Mouse (Mus musculus): ENCODE measurements around the gene Atp6v0a1. TPM values are rescaled to one million over a fixed set of nuclear protein-coding genes. Genes with fewer than 3 reads are reported as not detected.

Atp6v0a1 gene
- total and polyA plus RNA-seq, 2 experiments: 21.5 to 37.7 TPM

DNA sequence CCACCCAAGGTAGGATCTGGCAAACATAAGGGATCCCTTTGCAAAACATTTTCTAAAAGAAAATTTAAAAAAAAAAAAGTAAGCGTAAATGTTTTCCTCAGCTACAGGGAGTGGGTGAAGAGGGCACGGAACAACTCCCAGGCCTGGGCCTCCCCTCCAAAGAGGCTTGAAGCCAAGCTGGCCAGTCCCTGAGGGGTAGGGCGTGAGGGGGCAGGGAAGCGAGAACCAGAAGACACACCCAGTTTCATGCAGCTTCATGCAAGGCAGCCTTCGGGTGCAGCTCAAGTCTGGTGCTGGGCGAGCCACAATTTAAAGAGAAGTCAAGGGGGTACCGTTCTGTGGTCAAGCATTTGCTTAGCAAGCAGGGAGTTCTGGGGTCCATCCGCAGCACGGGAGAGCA, 45.6 kb upstream of the Atp6v0a1 start:
- no peak for DNase-seq (ENCODE audit: extremely low read depth, low read depth, low spot score)
- H3K4me1 ChIP-seq (ENCODE audit: control insufficient read depth, insufficient read depth, low read length): no peaks in the 10 kb centered on the region
- H3K27me3 ChIP-seq (ENCODE audit: control insufficient read depth, insufficient read depth, low read length): no peaks in the 10 kb centered on the region
- 90% methylated on average over 9 of the region's 9 CpGs for WGBS
- no peak for TF ChIP-seq CTCF (IDR thresholded peaks at IDR 0.05; ENCODE audit: low read depth, low read length)
- no peak for TF ChIP-seq POLR2A (IDR thresholded peaks at IDR 0.05; ENCODE audit: extremely low read depth, insufficient read depth, low read length)
- H3K79me2 ChIP-seq (ENCODE audit: control insufficient read depth, insufficient read depth, low read length): no peaks in the 10 kb centered on the region
- H3K27ac ChIP-seq (replicated peaks; ENCODE audit: insufficient read depth, low read depth, low read length): no peak overlapping the region
- no peaks in the 10 kb centered on the region for H3K36me3 ChIP-seq (ENCODE audit: control insufficient read depth, insufficient read depth, low read length)
- no peak overlapping the region for H3K4me3 ChIP-seq (ENCODE audit: insufficient read depth, low read depth, low read length)
- no peak overlapping the region for H3K9ac ChIP-seq (ENCODE audit: low read depth, low read length)

DNA sequence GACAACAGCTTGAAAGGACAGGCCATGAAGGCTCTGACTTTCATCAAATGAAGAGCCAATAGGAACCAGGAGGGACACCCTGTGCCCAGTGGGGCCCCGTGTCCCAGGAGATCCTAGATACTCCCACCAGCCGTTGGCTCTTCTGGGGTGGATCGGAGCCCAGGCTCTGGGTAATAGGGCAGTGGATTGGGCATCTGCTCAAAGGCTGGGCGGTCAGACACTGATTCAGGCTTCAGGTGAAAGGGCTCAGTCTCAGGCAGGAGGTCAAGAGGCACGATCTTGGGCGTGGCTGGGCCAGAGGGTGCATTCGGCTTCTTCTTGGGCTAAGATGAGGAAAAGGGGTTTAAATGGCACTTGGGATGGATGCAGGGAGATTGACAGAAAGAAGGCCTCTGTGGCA, 45.1 kb upstream of the Atp6v0a1 start:
- H3K27ac ChIP-seq (replicated peaks; ENCODE audit: insufficient read depth, low read depth, low read length): no peak overlapping the region
- no peak for TF ChIP-seq CTCF (IDR thresholded peaks at IDR 0.05; ENCODE audit: low read depth, low read length)
- no peak for TF ChIP-seq POLR2A (IDR thresholded peaks at IDR 0.05; ENCODE audit: extremely low read depth, insufficient read depth, low read length)
- H3K9ac ChIP-seq (ENCODE audit: low read depth, low read length): no peak overlapping the region
- H3K79me2 ChIP-seq (ENCODE audit: control insufficient read depth, insufficient read depth, low read length): no peaks in the 10 kb centered on the region
- no peaks in the 10 kb centered on the region for H3K27me3 ChIP-seq (ENCODE audit: control insufficient read depth, insufficient read depth, low read length)
- 95% methylated on average over 7 of the region's 7 CpGs for WGBS
- H3K36me3 ChIP-seq (ENCODE audit: control insufficient read depth, insufficient read depth, low read length): no peaks in the 10 kb centered on the region
- no peaks in the 10 kb centered on the region for H3K4me1 ChIP-seq (ENCODE audit: control insufficient read depth, insufficient read depth, low read length)
- H3K4me3 ChIP-seq (ENCODE audit: insufficient read depth, low read depth, low read length): no peak overlapping the region
- no peak for DNase-seq (ENCODE audit: extremely low read depth, low read depth, low spot score)

DNA sequence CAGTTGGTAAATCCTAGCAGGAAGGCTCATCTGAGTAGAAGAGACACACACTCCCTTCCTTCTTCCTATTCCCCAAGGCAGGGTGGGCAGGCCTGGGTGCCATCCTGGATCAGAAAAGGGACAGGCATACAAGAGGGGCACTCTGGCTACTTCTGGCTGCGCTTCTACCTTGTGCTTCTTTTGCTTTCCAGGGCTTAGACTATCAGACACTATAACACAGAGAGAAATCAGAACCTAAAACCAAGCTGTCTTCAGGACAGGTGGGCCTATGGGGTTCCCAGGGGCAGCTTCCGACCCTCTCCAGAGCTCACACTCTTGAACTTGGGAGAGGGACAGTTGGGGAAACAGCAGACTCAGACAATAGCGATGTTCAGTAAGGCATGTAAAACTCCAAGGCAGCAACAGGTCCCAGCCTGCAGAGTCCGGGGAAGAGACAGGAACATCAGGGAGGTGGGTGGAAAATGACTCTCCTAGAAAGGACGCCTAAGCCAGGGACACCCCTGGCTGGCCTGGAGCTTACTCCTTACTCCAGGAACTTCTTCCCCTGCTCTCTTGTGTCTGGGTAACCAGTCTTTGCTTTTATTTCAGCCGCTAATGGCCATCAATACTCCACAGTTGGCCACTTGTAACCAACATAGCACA, 44.2 kb upstream of the Atp6v0a1 start:
- DNase-seq (ENCODE audit: extremely low read depth, low read depth, low spot score): no peak
- Histone ChIP-seq H3K36me3 (ENCODE audit: control insufficient read depth, insufficient read depth, low read length) (no peaks in the 10 kb centered on the region), H3K4me1 (ENCODE audit: control insufficient read depth, insufficient read depth, low read length) (no peaks in the 10 kb centered on the region), H3K79me2 (ENCODE audit: control insufficient read depth, insufficient read depth, low read length) (no peaks in the 10 kb centered on the region), H3K9ac (ENCODE audit: low read depth, low read length) (no peak overlapping the region), H3K27me3 (ENCODE audit: control insufficient read depth, insufficient read depth, low read length) (no peaks in the 10 kb centered on the region), H3K4me3 (ENCODE audit: insufficient read depth, low read depth, low read length) (no peak overlapping the region), H3K27ac (replicated peaks; ENCODE audit: insufficient read depth, low read depth, low read length) (no peak overlapping the region)
- TF ChIP-seq CTCF (IDR thresholded peaks at IDR 0.05; ENCODE audit: low read depth, low read length) (no peak), POLR2A (IDR thresholded peaks at IDR 0.05; ENCODE audit: extremely low read depth, insufficient read depth, low read length) (no peak)
- 91% methylated on average over 6 of the region's 6 CpGs for WGBS

DNA sequence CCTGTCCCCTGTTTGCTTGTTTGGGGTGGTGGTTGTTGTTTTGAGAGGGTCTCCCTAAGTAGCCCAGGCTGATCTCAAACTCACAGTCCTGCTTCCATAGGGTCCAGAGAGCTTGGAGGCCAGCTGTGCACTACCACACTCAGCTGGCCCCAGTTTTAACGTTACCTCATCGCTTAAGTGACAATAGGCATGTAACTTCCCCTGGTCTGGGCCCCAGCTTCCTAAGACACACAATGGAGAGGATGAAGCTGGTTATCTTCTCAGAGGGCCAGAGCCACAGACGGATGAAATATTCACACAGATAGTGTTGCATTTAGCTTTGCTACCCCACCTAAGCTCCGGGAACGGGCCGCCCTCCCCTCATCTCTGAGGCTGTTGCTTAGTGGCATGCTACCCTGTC, 43.5 kb upstream of the Atp6v0a1 start:
- Histone ChIP-seq H3K36me3 (ENCODE audit: control insufficient read depth, insufficient read depth, low read length) (no peaks in the 10 kb centered on the region), H3K4me3 (ENCODE audit: insufficient read depth, low read depth, low read length) (no peak overlapping the region), H3K4me1 (ENCODE audit: control insufficient read depth, insufficient read depth, low read length) (no peaks in the 10 kb centered on the region), H3K27ac (replicated peaks; ENCODE audit: insufficient read depth, low read depth, low read length) (no peak overlapping the region), H3K9ac (ENCODE audit: low read depth, low read length) (no peak overlapping the region), H3K27me3 (ENCODE audit: control insufficient read depth, insufficient read depth, low read length) (no peaks in the 10 kb centered on the region), H3K79me2 (ENCODE audit: control insufficient read depth, insufficient read depth, low read length) (no peaks in the 10 kb centered on the region)
- DNase-seq (ENCODE audit: extremely low read depth, low read depth, low spot score): no peak
- TF ChIP-seq POLR2A (IDR thresholded peaks at IDR 0.05; ENCODE audit: extremely low read depth, insufficient read depth, low read length) (no peak), CTCF (IDR thresholded peaks at IDR 0.05; ENCODE audit: low read depth, low read length) (no peak)
- WGBS: 83% methylated on average over 6 of the region's 6 CpGs

DNA sequence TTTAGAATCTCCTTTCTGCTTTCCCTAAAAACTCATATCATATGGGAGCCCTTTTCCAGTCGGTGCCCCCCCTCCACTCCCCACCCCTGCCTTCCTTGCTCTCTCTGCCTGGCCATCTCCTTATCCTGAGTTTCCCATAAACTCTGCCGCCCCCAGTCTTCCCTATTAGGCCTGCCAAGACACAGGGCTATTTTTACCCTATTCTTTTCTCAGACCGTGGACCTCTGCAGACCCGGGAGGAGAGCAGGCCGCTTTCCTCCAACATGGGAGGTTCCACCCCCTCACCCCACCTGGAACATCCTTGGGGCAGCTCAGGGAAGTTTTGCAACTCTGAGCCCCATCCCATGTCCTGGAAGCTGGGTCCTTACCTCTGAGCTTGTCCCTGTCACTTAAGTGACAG, 41.9 kb upstream of the Atp6v0a1 start:
- DNase-seq (ENCODE audit: extremely low read depth, low read depth, low spot score): no peak
- no peak overlapping the region for H3K4me3 ChIP-seq (ENCODE audit: insufficient read depth, low read depth, low read length)

DNA sequence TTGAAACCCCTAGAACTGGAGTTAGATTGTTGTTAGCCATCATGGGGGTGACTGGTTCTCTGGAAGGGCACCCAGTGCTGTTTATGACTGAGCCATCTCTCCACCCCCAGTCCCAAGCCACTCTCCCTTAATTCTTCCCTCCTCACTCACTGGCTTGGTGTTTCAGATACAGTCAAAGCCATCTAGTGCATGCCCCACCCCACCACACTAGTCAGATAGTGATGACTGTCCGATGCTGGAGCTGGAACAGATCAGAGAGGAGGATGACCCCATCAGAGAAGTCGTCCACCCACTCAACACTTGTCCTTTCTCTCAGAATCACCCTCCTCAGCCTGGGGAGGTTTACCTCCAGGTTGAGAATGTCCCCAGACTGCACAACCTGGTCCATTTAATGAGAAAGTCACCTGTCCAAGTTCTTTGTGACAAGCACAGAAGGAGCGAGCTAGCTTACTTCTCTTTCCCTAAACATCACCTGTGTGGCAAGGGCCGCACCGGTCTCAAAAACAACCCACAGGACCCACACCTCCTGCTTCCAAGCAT, 41.3 kb upstream of the Atp6v0a1 start:
- no peak for DNase-seq (ENCODE audit: extremely low read depth, low read depth, low spot score)
- Histone ChIP-seq H3K36me3 (ENCODE audit: control insufficient read depth, insufficient read depth, low read length) (no peaks in the 10 kb centered on the region), H3K9ac (ENCODE audit: low read depth, low read length) (no peak overlapping the region), H3K27me3 (ENCODE audit: control insufficient read depth, insufficient read depth, low read length) (no peaks in the 10 kb centered on the region), H3K4me3 (ENCODE audit: insufficient read depth, low read depth, low read length) (no peak overlapping the region), H3K79me2 (ENCODE audit: control insufficient read depth, insufficient read depth, low read length) (no peaks in the 10 kb centered on the region), H3K27ac (replicated peaks; ENCODE audit: insufficient read depth, low read depth, low read length) (no peak overlapping the region), H3K4me1 (ENCODE audit: control insufficient read depth, insufficient read depth, low read length) (no peaks in the 10 kb centered on the region)
- no peak for TF ChIP-seq CTCF (IDR thresholded peaks at IDR 0.05; ENCODE audit: low read depth, low read length)
- TF ChIP-seq POLR2A (IDR thresholded peaks at IDR 0.05; ENCODE audit: extremely low read depth, insufficient read depth, low read length): no peak
- WGBS: 92% methylated on average over 5 of the region's 5 CpGs

More for the DNA sequence above, 41.9 kb upstream of the Atp6v0a1 start:
- Histone ChIP-seq H3K4me1 (ENCODE audit: control insufficient read depth, insufficient read depth, low read length) (no peaks in the 10 kb centered on the region), H3K36me3 (ENCODE audit: control insufficient read depth, insufficient read depth, low read length) (no peaks in the 10 kb centered on the region), H3K79me2 (ENCODE audit: control insufficient read depth, insufficient read depth, low read length) (no peaks in the 10 kb centered on the region), H3K9ac (ENCODE audit: low read depth, low read length) (no peak overlapping the region), H3K27ac (replicated peaks; ENCODE audit: insufficient read depth, low read depth, low read length) (no peak overlapping the region), H3K27me3 (ENCODE audit: control insufficient read depth, insufficient read depth, low read length) (no peaks in the 10 kb centered on the region)
- no peak for TF ChIP-seq CTCF (IDR thresholded peaks at IDR 0.05; ENCODE audit: low read depth, low read length)
- no peak for TF ChIP-seq POLR2A (IDR thresholded peaks at IDR 0.05; ENCODE audit: extremely low read depth, insufficient read depth, low read length)
- 69% methylated on average over 5 of the region's 5 CpGs for WGBS

Data from liver, adult 2 months (tissue).